Mouse (Mus musculus): ENCODE measurements around the gene Sox5.

- TF ChIP-seq CTCF (IDR thresholded peaks at IDR 0.05) = no peak
- no peak for TF ChIP-seq EP300 (IDR thresholded peaks at IDR 0.05; ENCODE audit: insufficient read depth, low read depth, low read length)
These were observed 923.2 kb downstream of the Sox5 start for GRCm38 (mm10) chr6:143858551-143858950.

All from heart, adult 2 months (tissue).